16 mouse cellular contexts compared by ENCODE assay signal in the genomic region with DNA sequence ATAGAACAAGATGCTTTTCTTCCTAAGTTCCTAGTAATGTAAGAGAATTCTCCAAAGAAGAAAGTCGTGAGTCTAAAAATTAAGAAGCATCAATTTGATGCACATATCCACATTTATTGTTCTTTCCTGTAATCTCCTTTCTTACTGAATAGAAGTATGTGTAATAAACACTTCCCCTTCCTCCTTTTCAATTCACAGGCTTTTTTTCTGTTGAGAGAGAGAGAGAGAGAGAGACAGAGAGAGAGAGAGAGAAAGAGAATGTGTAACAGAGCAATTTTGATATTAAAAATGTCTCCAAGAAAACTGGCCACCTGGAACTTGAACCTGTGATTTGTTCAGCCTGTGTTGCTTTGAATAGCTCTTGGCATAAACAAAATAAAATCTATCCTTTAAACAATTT. TPM values are rescaled to one million over a fixed set of nuclear protein-coding genes. Genes with fewer than 3 reads are reported as not detected.
DNase-seq lines count a peak whose midpoint lies in the region; ATAC-seq and TF ChIP-seq lines count a peak whose summit lies in the region.
"Had no signal": no experiment of that assay in that cellular context is flagged by ENCODE, and none has a peak within 500 bp of the region (broad histone marks: within the 10 kb centered on the region; RNA-seq: fewer than 3 reads in every experiment).

No protein-coding gene starts in this region.

- H3K36me3 ChIP-seq in heart, adult 2 months (ENCODE audit: control insufficient read depth, insufficient read depth, low read length), result peaks cover 13% of the 10 kb centered on the region
- no peaks in the 10 kb centered on the region for H3K36me3 ChIP-seq in lung, embryonic 14.5 days (ENCODE audit: insufficient read depth)
- H3K36me3 ChIP-seq in embryonic facial prominence, embryonic 13.5 days, result 0 out of 2 replicates have a peak, but pooled peaks cover 3% of the 10 kb centered on the region
- no peaks in the 10 kb centered on the region for H3K36me3 ChIP-seq in liver, embryonic 15.5 days (replicated peaks)
- H3K36me3 ChIP-seq: limb, embryonic 15.5 days; neural tube, embryonic 13.5 days had no signal

- H3K4me2 ChIP-seq in lung, embryonic 14.5 days, result peak overlapping the region; percentile 90
- H3K4me2 ChIP-seq in embryonic facial prominence, embryonic 13.5 days, result peak overlapping the region; percentile 96
- H3K4me2 ChIP-seq in liver, embryonic 15.5 days, result peak overlapping the region; percentile 98; the same call in 1 of the 2 replicates
- H3K4me2 ChIP-seq: limb, embryonic 15.5 days had no signal

- TF ChIP-seq EP300 in heart, adult 2 months (IDR thresholded peaks at IDR 0.05; ENCODE audit: insufficient read depth, low read depth, low read length), result no peak

- no peak for DNase-seq in heart, adult 2 months
- DNase-seq in heart, postnatal 25 days (ENCODE audit: low spot score), result no peak
- no peak for DNase-seq in lung, embryonic 14.5 days
- DNase-seq in lung, postnatal 25 days (ENCODE audit: low spot score), result no peak
- DNase-seq in left cerebral cortex, adult 18-20 months (ENCODE audit: low spot score in 2 of 2), result no peak
- DNase-seq: B cell, adult 2 months; cerebellum, postnatal 14 days; kidney, postnatal 10 days; thymus, postnatal 25 days had no signal

- H3K4me3 ChIP-seq in heart, adult 2 months, result peak overlapping the region; percentile 9; the same call in 1 of the 2 replicates
- H3K4me3 ChIP-seq in lung, embryonic 14.5 days (ENCODE audit: low read depth, low read length), result peak overlapping the region; percentile 73; the same call in 1 of the 2 replicates
- H3K4me3 ChIP-seq in embryonic facial prominence, embryonic 13.5 days, result peak overlapping the region; percentile 74; the same call in 1 of the 2 replicates
- H3K4me3 ChIP-seq in liver, embryonic 15.5 days (replicated peaks), result no peak overlapping the region

- no peak for ATAC-seq in lung, embryonic 14.5 days (ENCODE audit: insufficient read depth)
- ATAC-seq in embryonic facial prominence, embryonic 13.5 days (ENCODE audit: insufficient number of reproducible peaks, insufficient read depth, low FRiP score, low TSS enrichment, low read depth), result no peak
- no peak for ATAC-seq in liver, embryonic 15.5 days (ENCODE audit: insufficient read depth)
- ATAC-seq in cerebellum, adult (ENCODE audit: insufficient number of reproducible peaks, low FRiP score, low TSS enrichment), result no peak
- ATAC-seq: activated CD4-positive, CD25-positive, alpha-beta regulatory T cell, adult 4 months had no signal

- no peak for TF ChIP-seq POLR2A in heart, adult 2 months (IDR thresholded peaks at IDR 0.05; ENCODE audit: insufficient read depth, low read depth, low read length)

- WGBS in heart, adult 2 months, result 73% methylated on average over 1 of the region's 1 CpGs
- WGBS in lung, embryonic 14.5 days, result 79% methylated on average over 1 of the region's 1 CpGs
- 85% methylated on average over 1 of the region's 1 CpGs for WGBS in embryonic facial prominence, embryonic 13.5 days
- 46% methylated on average over 1 of the region's 1 CpGs for WGBS in liver, embryonic 15.5 days (ENCODE audit: insufficient replicate concordance)

- no peak for TF ChIP-seq CTCF in heart, adult 2 months (IDR thresholded peaks at IDR 0.05)
- TF ChIP-seq CTCF in lung, embryonic 14.5 days (IDR thresholded peaks at IDR 0.05; ENCODE audit: low read depth), result no peak

- peaks cover 2% of the 10 kb centered on the region for H3K4me1 ChIP-seq in heart, adult 2 months (ENCODE audit: control insufficient read depth, insufficient read depth, low read length)
- no peaks in the 10 kb centered on the region for H3K4me1 ChIP-seq in lung, embryonic 14.5 days (ENCODE audit: insufficient read depth)
- H3K4me1 ChIP-seq in embryonic facial prominence, embryonic 13.5 days, result peaks cover 17% of the 10 kb centered on the region
- peaks cover 28% of the 10 kb centered on the region for H3K4me1 ChIP-seq in liver, embryonic 15.5 days (replicated peaks)

- H3K79me2 ChIP-seq in heart, adult 2 months (replicated peaks; ENCODE audit: control insufficient read depth, insufficient read depth, low read length), result no peaks in the 10 kb centered on the region

- no peak overlapping the region for H3K27ac ChIP-seq in heart, adult 2 months
- H3K27ac ChIP-seq in lung, embryonic 14.5 days (ENCODE audit: low read depth), result no peak overlapping the region
- no peak overlapping the region for H3K27ac ChIP-seq in embryonic facial prominence, embryonic 13.5 days
- H3K27ac ChIP-seq in liver, embryonic 15.5 days (replicated peaks), result no peak overlapping the region
- H3K27ac ChIP-seq: limb, embryonic 15.5 days; neural tube, embryonic 13.5 days had no signal

- H3K9ac ChIP-seq in heart, adult 2 months (ENCODE audit: low read depth, low read length), result no peak overlapping the region
- no peak overlapping the region for H3K9ac ChIP-seq in lung, embryonic 14.5 days
- H3K9ac ChIP-seq in embryonic facial prominence, embryonic 13.5 days, result no peak overlapping the region
- no peak overlapping the region for H3K9ac ChIP-seq in liver, embryonic 15.5 days
- H3K9ac ChIP-seq: limb, embryonic 15.5 days; neural tube, embryonic 13.5 days had no signal

- intact Hi-C loops in heart, adult 2 months (cut with DNase I), result loop anchor here (5.0 to 10.0 kb wide), 3 partner anchors 77 to 502 kb away; no protein-coding TSS in a partner anchor
- intact Hi-C loops in heart, postnatal 25 days (cut with DNase I), result loop anchor here (5.0 kb wide), 1 partner anchor 183 kb away; no protein-coding TSS in a partner anchor

- no peaks in the 10 kb centered on the region for H3K27me3 ChIP-seq in heart, adult 2 months (ENCODE audit: control insufficient read depth, insufficient read depth, low read length)
- H3K27me3 ChIP-seq in lung, embryonic 14.5 days (ENCODE audit: insufficient read depth, low read length), result peaks cover 6% of the 10 kb centered on the region
- H3K27me3 ChIP-seq in embryonic facial prominence, embryonic 13.5 days, result peaks cover 29% of the 10 kb centered on the region
- H3K27me3 ChIP-seq in liver, embryonic 15.5 days, result peaks cover 25% of the 10 kb centered on the region

- no peaks in the 10 kb centered on the region for H3K9me3 ChIP-seq in lung, embryonic 14.5 days (ENCODE audit: low read depth, low read length)
- H3K9me3 ChIP-seq in embryonic facial prominence, embryonic 13.5 days, result no peaks in the 10 kb centered on the region
- no peaks in the 10 kb centered on the region for H3K9me3 ChIP-seq in liver, embryonic 15.5 days (replicated peaks)
- H3K9me3 ChIP-seq: G1E; limb, embryonic 15.5 days; neural tube, embryonic 13.5 days had no signal

RNA-seq across cellular contexts. Expression of a gene that starts 2.0 kb away (rescaled TPM):
- total RNA-seq in heart, adult 2 months (2021), result 10 to 100 TPM; 33.4 to 45.8 TPM
- polyA plus RNA-seq in heart, adult 2 months (2012; rRNA removed), result 13.4 and 23.5 TPM in 2 replicates
- 10 to 100 TPM; 31.3 to 33.1 TPM for total RNA-seq in heart, postnatal 25 days (2021)
- 6.0 and 6.3 TPM in 2 replicates for polyA plus RNA-seq in lung, embryonic 14.5 days (2014; fragmentation: Nextera tagmentation; extraction: Ambion mirVana)
- polyA plus RNA-seq in embryonic facial prominence, embryonic 13.5 days (2015; fragmentation: Nextera tagmentation; extraction: Ambion mirVana), result 6.2 and 6.8 TPM in 2 replicates
- 4.0 and 4.6 TPM in 2 replicates for polyA plus RNA-seq in liver, embryonic 15.5 days (2015; fragmentation: Nextera tagmentation; extraction: Ambion mirVana)
- total RNA-seq in left cerebral cortex, adult 18-20 months (2021), result 1 to 10 TPM; 3.2 to 3.9 TPM
